Mouse (Mus musculus) G1E (cell line): ENCODE data around the gene March1.

Experiments used
- CTCF ChIP-seq: IDR thresholded peaks from 2 replicates; pipeline ENCODE4 v1.5.1; 2012; ENCODE audit warnings: low read depth, low read length, inconsistent platforms, mixed read lengths
- GATA1 ChIP-seq: IDR thresholded peaks from 2 replicates; pipeline ENCODE4 v1.6.1; 2012; ENCODE audit warnings: borderline replicate concordance, low read length, inconsistent platforms, mixed read lengths
- POLR2AphosphoS5 ChIP-seq: IDR thresholded peaks from 2 replicates; pipeline ENCODE4 v1.6.1; 2012; ENCODE audit warnings: low read depth, low read length, inconsistent platforms; ENCODE audit not compliant: insufficient replicate concordance

DNA sequence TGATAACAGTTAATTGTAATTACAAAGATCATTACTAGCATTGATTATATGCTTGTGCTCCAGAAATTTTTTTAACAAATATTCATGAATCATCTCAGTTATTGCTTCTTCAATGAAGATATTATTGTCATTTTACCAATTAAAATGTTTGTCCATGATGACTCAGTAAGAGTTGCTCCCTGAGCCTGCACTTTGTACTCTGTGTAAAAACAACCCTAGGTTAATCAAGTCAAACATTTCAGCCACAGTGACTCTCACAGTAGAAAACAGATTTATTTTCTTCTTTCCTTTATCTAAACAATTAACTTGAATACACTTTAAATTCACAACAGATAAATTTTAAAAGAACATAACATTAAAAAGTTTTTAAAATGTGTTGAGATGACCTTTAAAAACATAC lies 708.7 kb downstream of the March1 start:
- no peak for TF ChIP-seq CTCF
- no peak for TF ChIP-seq POLR2AphosphoS5
- no peak for TF ChIP-seq GATA1
